9 mouse cellular contexts compared by ENCODE assay signal in the genomic region with DNA sequence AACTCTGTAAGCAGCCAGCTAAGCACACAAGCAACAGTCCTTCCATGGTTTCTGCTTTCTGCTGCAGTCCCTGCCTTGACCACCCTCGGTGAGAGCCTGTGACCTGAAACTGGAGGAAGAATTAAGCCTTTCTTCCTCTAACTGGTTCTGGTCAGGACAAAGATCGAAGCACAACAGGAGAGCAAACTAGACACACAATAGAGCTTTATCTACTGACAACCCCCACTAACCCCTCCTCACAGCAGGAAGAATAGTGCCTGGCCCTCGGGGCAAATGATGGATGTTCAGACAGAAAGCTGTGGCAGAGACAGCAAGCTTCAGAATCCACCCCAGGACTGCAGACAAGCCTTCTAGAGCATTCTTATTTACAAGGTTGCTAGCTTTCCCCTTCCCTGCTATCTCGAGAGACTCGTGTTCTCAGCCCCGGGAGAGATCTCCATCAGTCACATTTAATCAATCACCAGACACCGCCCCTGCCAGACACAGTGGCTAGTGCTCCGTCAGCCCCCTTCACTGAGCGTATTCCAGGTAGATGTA. TPM values are rescaled to one million over a fixed set of nuclear protein-coding genes. Genes with fewer than 3 reads are reported as not detected.
A peak's percentile ranks its signal among the peaks of the same experiment; 100 is the strongest.
DNase-seq lines count a peak whose midpoint lies in the region; ATAC-seq and TF ChIP-seq lines count a peak whose summit lies in the region.
"Had no signal": no experiment of that assay in that cellular context is flagged by ENCODE, and none has a peak within 500 bp of the region (broad histone marks: within the 10 kb centered on the region; RNA-seq: fewer than 3 reads in every experiment).

No protein-coding gene starts in this region.

- H3K27me3 ChIP-seq in lung, embryonic 16.5 days (ENCODE audit: control insufficient read depth, insufficient read depth, low read depth, low read length): no peaks in the 10 kb centered on the region
- H3K27me3 ChIP-seq in embryonic facial prominence, embryonic 10.5 days (replicated peaks; ENCODE audit: low read depth, poor library complexity, severe bottlenecking): peaks cover 35% of the 10 kb centered on the region
- no peaks in the 10 kb centered on the region for H3K27me3 ChIP-seq in intestine, postnatal 0 days (replicated peaks; ENCODE audit: control insufficient read depth, insufficient read depth, low read length)

- no peak overlapping the region for H3K9ac ChIP-seq in lung, embryonic 16.5 days (ENCODE audit: low read length)
- no peak overlapping the region for H3K9ac ChIP-seq in intestine, postnatal 0 days (ENCODE audit: low read depth, low read length)

- no peak overlapping the region for H3K27ac ChIP-seq in lung, embryonic 16.5 days (ENCODE audit: low read length)
- H3K27ac ChIP-seq in embryonic facial prominence, embryonic 10.5 days (replicated peaks): peak overlapping the region; percentile 66
- H3K27ac ChIP-seq in intestine, postnatal 0 days (ENCODE audit: low read depth, low read length): no peak overlapping the region

- no peak for ATAC-seq in lung, embryonic 16.5 days (ENCODE audit: low read depth)
- ATAC-seq in intestine, postnatal 0 days: no peak

- WGBS in lung, embryonic 16.5 days: 2% methylated on average over 9 of the region's 9 CpGs
- WGBS in embryonic facial prominence, embryonic 10.5 days: 10% methylated on average over 9 of the region's 9 CpGs
- WGBS in intestine, postnatal 0 days: 11% methylated on average over 9 of the region's 9 CpGs

- H3K4me2 ChIP-seq in lung, embryonic 16.5 days (ENCODE audit: low read depth, low read length): peak overlapping the region; percentile 33
- peak overlapping the region; percentile 28 for H3K4me2 ChIP-seq in intestine, postnatal 0 days (replicated peaks; ENCODE audit: low read depth)

- no peak for DNase-seq in lung, postnatal 25 days (ENCODE audit: low spot score)
- peak; percentile 28 for DNase-seq in embryonic facial prominence, embryonic 10.5 days (ENCODE audit: low spot score)
- DNase-seq in retina, postnatal 1 day: peak; percentile 89
- DNase-seq in gastrocnemius, adult 8-10 months (ENCODE audit: low spot score in 2 of 2): no peak
- no peak for DNase-seq in adrenal gland, adult 8-10 months
- DNase-seq in left cerebral cortex, adult 18-20 months (ENCODE audit: low spot score in 2 of 2): no peak

- H3K9me3 ChIP-seq in lung, embryonic 16.5 days (ENCODE audit: control insufficient read depth, low read length): no peaks in the 10 kb centered on the region
- H3K9me3 ChIP-seq in embryonic facial prominence, embryonic 10.5 days: no peaks in the 10 kb centered on the region
- no peaks in the 10 kb centered on the region for H3K9me3 ChIP-seq in intestine, postnatal 0 days (ENCODE audit: control insufficient read depth)

- no peak for TF ChIP-seq CTCF in intestine, postnatal 0 days (IDR thresholded peaks at IDR 0.05; ENCODE audit: low read depth)

- H3K4me3 ChIP-seq in lung, embryonic 16.5 days (ENCODE audit: low read length): no peak overlapping the region
- peak overlapping the region; percentile 33 for H3K4me3 ChIP-seq in embryonic facial prominence, embryonic 10.5 days
- no peak overlapping the region for H3K4me3 ChIP-seq in intestine, postnatal 0 days (ENCODE audit: low read depth, low read length)

- peaks cover 7% of the 10 kb centered on the region for H3K4me1 ChIP-seq in lung, embryonic 16.5 days (replicated peaks; ENCODE audit: control insufficient read depth, insufficient read depth, low read length)
- peaks cover 21% of the 10 kb centered on the region for H3K4me1 ChIP-seq in embryonic facial prominence, embryonic 10.5 days
- peaks cover 2% of the 10 kb centered on the region; the same call in 1 of the 2 replicates for H3K4me1 ChIP-seq in intestine, postnatal 0 days (replicated peaks; ENCODE audit: control insufficient read depth, insufficient read depth, low read length)

- no peaks in the 10 kb centered on the region for H3K36me3 ChIP-seq in lung, embryonic 16.5 days (ENCODE audit: control insufficient read depth, insufficient read depth, low read length)
- H3K36me3 ChIP-seq in embryonic facial prominence, embryonic 10.5 days (replicated peaks): no peaks in the 10 kb centered on the region
- no peaks in the 10 kb centered on the region for H3K36me3 ChIP-seq in intestine, postnatal 0 days (ENCODE audit: control insufficient read depth, insufficient read depth)

RNA-seq across cellular contexts. Expression of gene Cd300e, which starts 9.1 kb away (rescaled TPM):
- 0.06 TPM in 1 of 2 replicates, not detected in the other for polyA plus RNA-seq in lung, embryonic 16.5 days (2015; fragmentation: Nextera tagmentation; extraction: Ambion mirVana)
- polyA plus RNA-seq in embryonic facial prominence, embryonic 10.5 days (2016; fragmentation: Nextera tagmentation; extraction: Ambion mirVana): not detected in 2 replicates
- 0.09 and 0.13 TPM in 2 replicates for polyA plus RNA-seq in intestine, postnatal 0 days (2015; fragmentation: Nextera tagmentation; extraction: Ambion mirVana)
- under 1 TPM in 1 of 4 experiments, not detected in 3; 0.13 TPM for total RNA-seq in gastrocnemius, adult 8-10 months (2022)
- under 1 TPM; 0.62 to 0.91 (median 0.64) TPM for total RNA-seq in adrenal gland, adult 8-10 months (2022)
- not detected for total RNA-seq in left cerebral cortex, adult 18-20 months (2021)
- total RNA-seq: megakaryocyte-erythroid progenitor cell, adult 5-6 weeks had no signal

RNA-seq across cellular contexts. Expression of gene Rab37, which starts 20.1 kb away (rescaled TPM):
- 1.1 and 1.5 TPM in 2 replicates for polyA plus RNA-seq in lung, embryonic 16.5 days (2015; fragmentation: Nextera tagmentation; extraction: Ambion mirVana)
- 1.2 and 2.2 TPM in 2 replicates for polyA plus RNA-seq in embryonic facial prominence, embryonic 10.5 days (2016; fragmentation: Nextera tagmentation; extraction: Ambion mirVana)
- 3.7 and 3.9 TPM in 2 replicates for polyA plus RNA-seq in intestine, postnatal 0 days (2015; fragmentation: Nextera tagmentation; extraction: Ambion mirVana)
- total RNA-seq in gastrocnemius, adult 8-10 months (2022): under 1 TPM in 2 of 4 experiments, not detected in 2; 0.13 to 0.15 TPM
- total RNA-seq in adrenal gland, adult 8-10 months (2022): 1 to 10 TPM in 3 of 4 experiments, under 1 TPM in 1; 0.58 to 1.8 (median 1.4) TPM
- 1 to 10 TPM; 3.3 to 3.8 TPM for total RNA-seq in left cerebral cortex, adult 18-20 months (2021)

RNA-seq across cellular contexts. Expression of gene Cd300ld3, which starts 22.9 kb away (rescaled TPM):
- polyA plus RNA-seq in lung, embryonic 16.5 days (2015; fragmentation: Nextera tagmentation; extraction: Ambion mirVana): not detected in 2 replicates
- polyA plus RNA-seq in embryonic facial prominence, embryonic 10.5 days (2016; fragmentation: Nextera tagmentation; extraction: Ambion mirVana): not detected in 2 replicates
- not detected in 2 replicates for polyA plus RNA-seq in intestine, postnatal 0 days (2015; fragmentation: Nextera tagmentation; extraction: Ambion mirVana)
- total RNA-seq in gastrocnemius, adult 8-10 months (2022): 1 to 10 TPM in 2 of 4 experiments, under 1 TPM in 2; 0.29 to 2.9 (median 1.2) TPM
- total RNA-seq in adrenal gland, adult 8-10 months (2022): 10 to 100 TPM in 3 of 4 experiments, 1 to 10 TPM in 1; 9.5 to 18.1 (median 12.1) TPM
- total RNA-seq in left cerebral cortex, adult 18-20 months (2021): under 1 TPM; 0.60 to 0.82 TPM

RNA-seq across cellular contexts. Expression of gene Cd300ld5, which starts 33.5 kb away (rescaled TPM):
- not detected in 2 replicates for polyA plus RNA-seq in lung, embryonic 16.5 days (2015; fragmentation: Nextera tagmentation; extraction: Ambion mirVana)
- not detected in 2 replicates for polyA plus RNA-seq in embryonic facial prominence, embryonic 10.5 days (2016; fragmentation: Nextera tagmentation; extraction: Ambion mirVana)
- not detected in 2 replicates for polyA plus RNA-seq in intestine, postnatal 0 days (2015; fragmentation: Nextera tagmentation; extraction: Ambion mirVana)
- 1 to 10 TPM in 1 of 4 experiments, under 1 TPM in 2, not detected in 1; 0.29 to 2.7 (median 0.77) TPM for total RNA-seq in gastrocnemius, adult 8-10 months (2022)
- 10 to 100 TPM in 1 of 4 experiments, 1 to 10 TPM in 3; 3.2 to 11.2 (median 4.5) TPM for total RNA-seq in adrenal gland, adult 8-10 months (2022)
- under 1 TPM; 0.60 to 0.82 TPM for total RNA-seq in left cerebral cortex, adult 18-20 months (2021)

RNA-seq across cellular contexts. Expression of gene Cd300ld4, which starts 44.3 kb away (rescaled TPM):
- polyA plus RNA-seq in lung, embryonic 16.5 days (2015; fragmentation: Nextera tagmentation; extraction: Ambion mirVana): not detected in 2 replicates
- polyA plus RNA-seq in embryonic facial prominence, embryonic 10.5 days (2016; fragmentation: Nextera tagmentation; extraction: Ambion mirVana): not detected in 2 replicates
- polyA plus RNA-seq in intestine, postnatal 0 days (2015; fragmentation: Nextera tagmentation; extraction: Ambion mirVana): not detected in 2 replicates
- under 1 TPM in 1 of 4 experiments, not detected in 3; 0.74 TPM for total RNA-seq in gastrocnemius, adult 8-10 months (2022)
- total RNA-seq in adrenal gland, adult 8-10 months (2022): not detected
- not detected for total RNA-seq in left cerebral cortex, adult 18-20 months (2021)

Comparison
In these comparisons a context has a peak if more than half of its experiments do, and no peak if none do; other contexts are left out.
1. DNase-seq: peak in embryonic facial prominence, embryonic 10.5 days (single experiment) and retina, postnatal 1 day (single experiment); none in lung, postnatal 25 days (single experiment), gastrocnemius, adult 8-10 months (0 of 2), adrenal gland, adult 8-10 months (single experiment) and left cerebral cortex, adult 18-20 months (0 of 2).